Mouse (Mus musculus) myocyte (in vitro differentiated cells): ENCODE measurements around the gene Ccdc181.

ENCODE experiments used
- CEBPB ChIP-seq: IDR thresholded peaks from 2 replicates; pipeline ENCODE4 v1.6.1; 2011; ENCODE audit warnings: mild to moderate bottlenecking, moderate library complexity; ENCODE audit not compliant: poor library complexity, insufficient read depth, severe bottlenecking
- MYOG ChIP-seq, 3 experiments: IDR thresholded peaks; one replicate each; pipeline ENCODE4 v1.6.1; 2011; ENCODE audit warnings: control low read depth in 2 of 3, low read depth in 2 of 3, mild to moderate bottlenecking in 2 of 3; ENCODE audit not compliant: insufficient read length in 2 of 3, control insufficient read depth in 1 of 3, insufficient read depth in 1 of 3
- POLR2A ChIP-seq: IDR thresholded peaks from one replicate; pipeline ENCODE4 v1.6.1; 2011; ENCODE audit warnings: low read depth, mild to moderate bottlenecking, control low read depth, moderate library complexity; ENCODE audit not compliant: insufficient read length
- POLR2AphosphoS2 ChIP-seq: IDR thresholded peaks from one replicate; pipeline ENCODE4 v1.6.1; 2011; ENCODE audit warnings: low read depth, control low read depth; ENCODE audit not compliant: insufficient read length
- USF1 ChIP-seq: IDR thresholded peaks from one replicate; pipeline ENCODE4 v1.6.1; 2011; ENCODE audit warnings: low read depth, mild to moderate bottlenecking, control low read depth, moderate library complexity

- no peak for TF ChIP-seq POLR2A
- TF ChIP-seq USF1, result no peak
- no peak for TF ChIP-seq POLR2AphosphoS2
- TF ChIP-seq MYOG (IDR thresholded peaks at IDR 0.05; ENCODE audit: control insufficient read depth in 1 of 3, insufficient read depth in 1 of 3, insufficient read length in 2 of 3, low read depth in 2 of 3), result no peak
- no peak for TF ChIP-seq CEBPB
These were observed 41.9 kb upstream of the Ccdc181 start for GRCm38 (mm10) chr1:164233447-164233846.
